Mouse (Mus musculus) frontal cortex, postnatal 14 days (tissue): ENCODE measurements around the gene B4galt3.
A peak's percentile ranks its signal among the peaks of the same experiment; 100 is the strongest.

Experiments
- DNase-seq, 2 experiments: peaks; one replicate each; pipeline ENCODE4 v3.0.0; 2022; ENCODE audit warnings: low spot score in 2 of 2

The B4galt3 gene

GRCm38 (mm10) chr1:171269848-171270572, at the start of gene B4galt3:
Gene B4galt3, plus strand, starts transcription at chr1:171270328.
- peak; percentile 84 to 94 for DNase-seq

DNA sequence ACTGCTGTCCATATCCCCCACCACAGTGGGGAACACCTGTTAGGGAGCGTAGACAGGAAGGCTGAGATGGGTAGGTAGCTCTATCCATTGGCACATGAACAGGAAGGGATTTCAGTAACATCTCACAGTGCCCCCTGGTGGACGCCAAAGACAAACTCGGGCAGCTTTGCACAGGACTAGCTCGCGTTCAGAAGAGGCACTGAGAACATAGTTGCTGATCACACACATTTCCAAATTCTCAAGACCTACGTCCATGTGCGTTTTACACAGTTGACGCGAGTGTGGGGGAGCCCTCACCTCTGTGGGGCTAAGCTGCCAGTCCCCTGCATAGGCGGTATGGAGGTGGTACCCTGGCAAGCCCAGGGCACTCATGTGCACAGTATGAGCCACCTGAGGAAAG, 49.3 kb upstream of the B4galt3 start:
- DNase-seq = peak; percentile 80 to 87

- DNase-seq = peak; percentile 17 to 23
These were observed 48.6 kb upstream of the B4galt3 start for GRCm38 (mm10) chr1:171221281-171222193.

DNA sequence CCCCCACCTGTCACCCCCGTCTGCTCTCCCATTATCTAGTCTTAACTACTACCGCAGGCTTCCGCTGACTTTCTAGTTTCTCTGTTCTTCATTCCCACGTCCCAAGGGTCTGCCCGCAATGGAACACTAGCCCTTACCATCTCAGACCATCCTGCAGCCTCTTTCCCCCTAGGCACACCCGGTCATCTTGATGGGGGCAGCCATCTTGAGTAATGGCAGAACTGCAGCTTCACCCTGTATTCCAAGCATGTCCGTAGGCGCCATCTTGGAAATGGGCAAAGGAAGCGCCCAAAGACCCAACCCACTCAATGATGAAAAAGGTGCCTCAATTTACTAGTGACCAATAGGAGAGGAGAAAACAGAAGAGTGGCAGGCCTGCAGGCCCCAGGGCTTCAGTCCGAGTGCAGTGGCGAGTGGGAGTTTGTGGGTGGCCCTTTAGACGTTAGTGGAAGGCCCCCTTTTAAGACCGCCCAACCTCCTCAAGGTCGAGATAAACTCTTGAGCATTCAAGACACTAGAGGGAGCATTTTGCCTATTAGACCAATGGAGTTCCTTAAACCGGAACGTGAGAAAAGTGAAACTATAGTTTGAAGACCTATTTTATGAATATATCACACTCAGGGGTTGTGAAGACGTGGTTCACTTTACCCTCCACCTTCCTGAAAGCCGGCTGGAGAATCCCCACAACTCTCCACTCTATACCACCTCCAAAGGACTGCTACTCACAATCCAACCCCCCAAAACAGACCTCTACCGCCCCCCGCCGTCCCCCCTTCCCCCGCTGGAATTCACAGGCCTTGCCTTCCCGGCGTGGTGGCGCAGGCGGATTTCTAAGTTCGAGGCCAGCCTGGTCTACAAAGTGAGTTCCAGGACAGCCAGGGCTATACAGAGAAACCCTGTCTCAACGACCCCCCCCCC, 47.6 kb upstream of the B4galt3 start, which contains the start of gene Tomm40l:
Gene Tomm40l (minus strand): TSS at position 277 of the 918 bp plus-strand sequence.
- peak; percentile 89 to 98 for DNase-seq

DNA sequence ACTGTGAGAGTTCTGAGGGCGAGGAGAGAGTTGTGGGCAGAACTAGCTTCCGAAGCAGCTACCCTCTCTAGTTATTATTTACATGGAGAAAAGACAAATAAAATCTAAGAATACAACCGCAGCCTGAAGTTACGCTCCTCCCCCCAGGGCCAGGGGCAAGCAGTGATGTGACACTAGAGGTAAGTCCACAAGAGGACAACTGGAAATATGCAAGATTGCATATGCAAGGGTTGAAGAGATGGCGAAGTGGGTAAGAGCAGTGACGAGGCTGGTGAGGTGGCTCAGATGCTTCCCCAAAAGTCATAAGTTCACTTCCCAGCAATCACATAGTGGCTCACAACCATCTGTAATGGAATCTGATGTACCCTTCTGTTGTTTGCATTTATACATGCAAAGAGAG, 47.0 kb upstream of the B4galt3 start:
- DNase-seq = no peak

- DNase-seq = no peak
These were observed 46.3 kb upstream of the B4galt3 start for GRCm38 (mm10) chr1:171223796-171224195.

DNA sequence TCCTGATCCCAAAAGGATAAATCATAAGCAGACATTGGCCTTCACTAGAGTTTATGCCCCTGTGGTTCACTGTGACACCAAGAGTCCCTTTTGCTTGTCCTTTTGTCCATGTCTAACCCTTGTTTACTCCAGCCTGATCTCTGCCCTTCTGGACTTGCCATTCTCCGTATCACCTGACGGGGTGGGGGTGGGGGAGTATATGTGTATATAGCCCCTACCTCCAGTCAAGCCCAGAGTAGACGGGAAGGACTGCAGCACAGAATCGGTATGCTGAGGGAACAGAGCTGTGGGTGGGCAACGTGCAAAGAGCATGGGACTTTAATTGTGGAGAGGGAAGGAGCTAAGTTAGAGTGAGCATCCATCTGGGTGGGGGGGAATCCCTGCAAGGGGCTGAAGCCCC, 45.3 kb upstream of the B4galt3 start, which contains the start of gene Apoa2:
Gene Apoa2 (plus strand): TSS at position 198 of the 400 bp plus-strand sequence.
- no peak for DNase-seq

- DNase-seq = no peak
These were observed 43.3 kb upstream of the B4galt3 start for GRCm38 (mm10) chr1:171226780-171227179.

- no peak for DNase-seq
These were observed 42.2 kb upstream of the B4galt3 start for GRCm38 (mm10) chr1:171227879-171228278.

DNA sequence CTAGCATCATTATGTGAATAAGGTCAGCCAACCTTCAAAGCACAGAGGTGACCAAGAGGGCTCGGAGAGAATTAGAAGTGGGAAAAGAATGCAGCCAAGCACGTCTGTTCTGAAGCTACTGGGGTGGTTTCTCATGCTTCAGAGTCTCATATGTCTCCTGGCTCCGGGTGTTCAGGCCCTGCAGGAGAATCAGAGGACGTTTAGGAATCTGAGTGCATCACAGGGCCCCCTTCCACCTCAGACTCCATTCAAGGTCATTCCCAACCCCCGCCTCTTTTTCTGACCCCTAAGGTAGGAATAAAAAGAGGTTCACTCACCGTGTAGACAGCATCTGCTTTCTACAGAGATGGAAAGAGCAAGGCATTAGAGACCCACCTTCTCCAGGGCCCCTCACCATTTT, 40.4 kb upstream of the B4galt3 start:
- DNase-seq = no peak

- no peak for DNase-seq
These were observed 39.9 kb upstream of the B4galt3 start for GRCm38 (mm10) chr1:171230215-171230614.

DNA sequence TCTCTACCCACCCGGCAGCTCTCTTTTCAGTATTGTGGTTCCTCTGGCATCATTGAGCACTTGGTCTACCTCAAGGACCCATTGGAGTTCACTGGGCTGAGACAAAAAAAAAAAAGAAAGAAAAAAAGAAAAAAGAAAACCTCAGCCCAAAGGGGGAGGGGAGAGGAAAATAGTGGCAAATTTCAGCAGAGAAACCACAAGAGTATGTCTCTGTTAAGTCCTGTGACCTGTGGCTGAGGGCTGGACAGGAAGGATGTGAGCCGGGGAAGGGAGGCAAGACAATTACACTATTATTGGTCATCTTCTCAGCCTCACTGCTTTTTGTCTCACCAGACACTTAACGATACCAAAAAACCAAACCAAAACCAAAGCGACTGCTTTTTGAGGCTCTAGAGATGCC, 38.3 kb upstream of the B4galt3 start:
- no peak for DNase-seq

- no peak for DNase-seq
These were observed 37.8 kb upstream of the B4galt3 start for GRCm38 (mm10) chr1:171232348-171232747.

DNA sequence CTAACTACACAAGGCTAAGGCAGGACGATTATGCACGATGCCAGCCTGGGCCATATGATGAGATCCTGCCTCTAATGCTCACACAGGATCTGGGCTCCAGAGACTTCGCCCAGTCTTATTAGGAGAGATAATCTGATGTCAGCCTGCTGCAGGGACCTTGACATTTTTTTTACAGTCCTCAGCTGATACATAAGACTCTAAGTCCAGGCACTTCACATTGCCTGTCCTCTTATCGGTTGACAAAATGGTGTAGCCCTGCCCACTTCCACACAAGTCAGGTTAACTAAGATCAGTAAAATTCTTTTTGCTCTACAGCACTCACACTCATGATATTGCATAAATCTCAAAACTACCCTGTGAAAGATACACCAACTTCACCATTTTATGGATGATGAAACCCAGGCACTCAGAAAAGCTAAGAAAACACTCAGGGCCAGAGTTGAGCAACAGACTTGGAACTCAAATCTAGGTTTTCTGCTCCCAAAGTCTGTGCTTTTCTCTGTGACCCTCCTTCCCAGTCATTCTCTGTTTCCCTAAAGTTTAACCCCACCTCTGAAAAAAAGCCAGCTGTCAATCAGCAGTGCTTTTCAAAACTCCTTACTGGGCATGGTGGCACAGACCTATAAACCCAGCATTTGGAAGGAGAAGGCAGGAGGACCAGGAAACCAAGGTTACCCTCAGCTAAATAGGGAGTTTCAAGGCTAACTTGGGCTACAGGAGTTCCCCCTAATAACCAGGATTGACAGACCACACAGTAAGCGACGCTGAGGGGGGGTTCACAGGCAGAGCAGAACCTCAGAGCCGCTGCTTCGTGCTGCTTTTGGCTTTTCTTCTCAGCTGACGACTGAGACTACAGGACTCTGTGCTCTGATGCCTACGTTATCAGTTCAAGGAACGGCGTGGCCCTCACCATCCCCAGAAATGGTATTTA, 37.1 kb upstream of the B4galt3 start:
- DNase-seq = no peak

DNA sequence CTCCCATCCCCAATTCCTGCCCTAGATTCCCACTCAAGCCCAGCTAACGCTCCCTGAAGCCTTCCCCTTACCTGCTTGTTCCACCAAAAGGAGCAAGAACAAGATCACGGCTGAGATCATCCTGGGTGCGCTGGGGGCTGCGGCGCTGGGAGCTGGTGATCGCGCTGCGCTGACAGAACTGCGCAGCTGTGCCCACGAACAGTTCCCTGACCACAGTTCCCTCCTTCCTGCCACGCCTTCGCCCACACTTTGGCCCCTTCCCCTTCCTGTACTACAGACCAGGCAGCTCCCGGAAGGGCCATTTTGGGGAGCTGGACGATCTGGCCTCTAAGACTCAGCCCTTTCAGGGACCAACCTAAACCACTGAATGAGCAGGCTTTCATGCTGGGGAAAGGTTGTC, 36.0 kb upstream of the B4galt3 start, which contains the start of gene Fcer1g:
Gene Fcer1g (minus strand): TSS at position 240 of the 400 bp plus-strand sequence.
- DNase-seq = no peak

DNA sequence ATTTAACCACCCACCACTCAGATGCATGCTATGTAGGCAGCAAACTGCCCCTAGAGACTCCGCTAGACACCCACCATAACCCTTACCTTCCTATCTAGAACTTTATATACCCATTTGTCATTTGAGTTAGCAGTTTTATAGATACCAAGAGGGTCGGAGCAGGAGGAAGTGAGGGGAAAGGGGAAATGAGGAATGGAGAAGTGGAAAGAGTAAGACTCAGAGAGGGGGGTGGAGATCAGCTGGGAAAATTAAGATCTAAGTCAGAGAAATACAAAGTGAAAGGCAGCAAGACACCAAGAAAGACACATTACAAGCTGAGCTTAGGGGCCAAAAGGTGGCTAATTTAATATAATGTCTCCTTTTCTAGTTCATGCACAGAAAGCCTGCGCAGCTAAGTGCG, 35.6 kb upstream of the B4galt3 start:
- DNase-seq = no peak

GRCm38 (mm10) chr1:171235791-171236190, 34.3 kb upstream of the B4galt3 start:
- no peak for DNase-seq

DNA sequence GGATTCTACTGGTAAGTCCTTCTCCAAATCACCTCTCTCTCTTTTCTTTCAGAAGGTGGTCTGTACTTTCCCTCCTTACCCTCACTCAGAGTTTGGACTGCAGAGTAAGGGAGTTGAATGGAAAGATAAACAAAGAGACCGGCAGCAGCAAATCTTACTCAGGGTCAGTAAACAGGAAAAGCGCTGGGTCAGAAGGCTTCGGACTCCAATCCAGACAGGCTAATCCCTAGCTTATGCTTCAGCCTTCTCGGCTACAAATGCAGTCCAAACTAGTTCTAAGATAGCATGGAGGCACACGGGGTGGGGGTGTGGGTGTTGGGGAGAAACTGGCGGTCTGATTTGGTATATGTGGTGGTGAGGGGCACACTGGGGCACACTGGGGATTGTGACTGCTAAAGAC, 32.7 kb upstream of the B4galt3 start:
- no peak for DNase-seq

- no peak for DNase-seq
These were observed 31.7 kb upstream of the B4galt3 start for GRCm38 (mm10) chr1:171238463-171238862.

DNA sequence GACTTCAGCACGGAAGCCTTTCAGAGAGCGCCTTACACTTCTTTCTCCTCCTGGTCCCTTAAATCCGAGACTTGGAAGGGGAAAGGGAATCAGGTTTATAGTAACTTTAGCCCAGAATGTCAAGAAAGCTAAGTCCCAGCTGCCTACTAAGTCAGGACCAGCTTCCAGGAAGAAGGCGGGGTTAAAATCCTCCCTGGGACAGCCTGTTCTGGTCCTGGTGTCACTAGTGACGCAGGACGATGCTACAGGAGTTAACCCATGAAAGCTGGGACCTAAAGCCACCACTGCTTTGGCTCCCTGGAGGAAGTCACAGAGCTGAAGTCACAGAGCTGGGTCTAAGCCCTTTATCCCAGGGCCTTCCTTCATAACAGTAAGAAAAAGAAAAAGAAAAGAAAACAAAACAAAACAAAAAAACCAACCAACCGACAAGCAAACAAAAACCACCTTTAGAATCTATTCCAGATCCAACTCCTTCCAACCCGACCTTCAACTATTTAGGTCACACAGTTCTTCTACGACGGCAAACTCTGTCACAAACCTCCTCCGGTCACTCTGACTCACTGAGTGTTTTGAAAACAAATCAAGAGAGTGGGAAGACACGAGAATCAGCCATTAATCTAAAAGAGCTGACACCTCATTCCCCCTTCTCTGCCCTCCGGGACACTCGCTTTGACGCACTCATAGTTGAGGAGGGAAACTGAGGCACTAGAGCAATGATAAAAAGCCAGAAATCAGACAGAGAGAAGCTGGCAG, 30.0 kb upstream of the B4galt3 start:
- no peak for DNase-seq
